Mouse (Mus musculus) liver, postnatal 0 days (tissue): ENCODE data around the gene Bpifb4.

ENCODE experiments used
- CTCF ChIP-seq: sonication (generic); IDR thresholded peaks from 2 replicates; pipeline ENCODE4 v1.5.1; 2016; ENCODE audit warnings: antibody characterized with exemption, low read depth
- EP300 ChIP-seq: IDR thresholded peaks from 2 replicates; pipeline ENCODE4 v1.6.1; 2016; ENCODE audit warnings: antibody characterized with exemption, low read depth, mild to moderate bottlenecking

DNA sequence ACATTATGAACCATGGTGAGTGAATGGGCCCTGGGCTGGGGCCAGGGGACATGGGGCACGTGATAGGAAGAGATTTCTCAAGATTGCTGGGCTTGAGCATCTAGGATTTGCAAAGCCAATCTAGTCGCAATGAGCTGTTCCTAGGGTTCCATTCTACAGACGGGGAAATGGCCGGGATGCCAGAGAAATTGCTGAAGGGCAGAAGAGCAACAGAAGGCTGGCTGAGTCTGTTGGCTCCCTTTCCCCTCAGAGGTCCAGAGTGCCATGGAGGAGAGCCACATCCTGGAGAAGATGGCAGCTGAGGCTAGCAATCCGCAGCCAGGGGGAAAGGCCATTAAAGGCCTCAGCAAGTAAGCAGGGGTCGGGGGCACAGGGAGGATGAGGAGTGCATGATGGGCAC, 35.3 kb upstream of the Bpifb4 start:
- no peak for TF ChIP-seq CTCF
- no peak for TF ChIP-seq EP300
